Mouse (Mus musculus): ENCODE measurements around the gene Fam229a.
"Not testable (repeated sequence)": the region's sequence is repeated elsewhere in the genome, so short reads cannot be mapped to it uniquely, and the experiment has no call there.

Gene Fam229a

DNA sequence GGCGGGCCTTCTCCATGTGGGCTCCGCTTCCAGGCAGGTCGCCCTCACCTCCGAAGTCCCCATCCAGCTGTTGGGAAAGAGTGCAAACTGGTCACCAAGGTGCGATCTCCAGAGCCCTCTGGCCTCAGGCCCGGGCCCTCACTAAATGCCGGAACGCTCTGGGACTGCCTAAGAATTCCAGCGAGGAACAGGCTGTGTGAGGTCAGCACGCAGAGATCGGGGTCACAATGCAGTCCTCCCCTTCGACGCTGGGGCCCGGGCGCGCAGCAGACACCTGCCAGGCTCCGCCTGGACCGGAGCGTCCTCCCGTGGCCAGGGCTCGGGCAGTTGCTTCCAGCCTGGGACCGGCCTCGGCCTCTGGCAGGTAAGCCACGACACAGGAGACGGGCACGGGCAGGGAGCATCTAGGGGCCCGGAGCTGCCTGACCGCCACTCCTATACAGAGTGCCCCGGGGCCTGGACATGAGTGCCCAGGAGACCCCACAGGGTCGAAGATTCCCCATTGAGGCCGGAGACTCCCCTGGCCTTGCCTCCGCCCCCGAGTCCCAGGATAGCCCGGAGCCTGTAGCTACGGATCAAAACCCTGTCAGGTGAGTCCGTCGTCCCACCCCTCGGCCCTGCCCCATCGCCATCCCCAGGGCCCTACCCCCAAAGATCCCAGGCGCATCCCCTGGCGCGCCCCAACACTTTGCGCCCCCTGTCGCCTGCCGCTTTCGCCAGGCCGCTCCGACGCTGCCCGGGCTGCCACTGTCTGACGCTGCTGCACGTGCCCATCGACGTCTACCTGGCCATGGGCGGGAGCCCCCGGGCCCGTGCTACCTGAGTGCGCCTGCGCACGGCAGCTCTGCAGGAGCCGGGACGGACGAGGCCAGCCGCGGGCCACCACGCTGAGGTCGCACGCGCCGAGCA lies at the start of gene Fam229a, which contains the start of gene Tssk3:
Gene Fam229a, plus strand, starts transcription at position 219 of the 909 bp plus-strand sequence.
Gene Tssk3, minus strand, starts transcription at position 51 of the 909 bp plus-strand sequence.
- DNase-seq: peak; percentile 73

GRCm38 (mm10) chr4:129447360-129447759 lies 43.6 kb upstream of the Fam229a start:
- no peak for DNase-seq

DNA sequence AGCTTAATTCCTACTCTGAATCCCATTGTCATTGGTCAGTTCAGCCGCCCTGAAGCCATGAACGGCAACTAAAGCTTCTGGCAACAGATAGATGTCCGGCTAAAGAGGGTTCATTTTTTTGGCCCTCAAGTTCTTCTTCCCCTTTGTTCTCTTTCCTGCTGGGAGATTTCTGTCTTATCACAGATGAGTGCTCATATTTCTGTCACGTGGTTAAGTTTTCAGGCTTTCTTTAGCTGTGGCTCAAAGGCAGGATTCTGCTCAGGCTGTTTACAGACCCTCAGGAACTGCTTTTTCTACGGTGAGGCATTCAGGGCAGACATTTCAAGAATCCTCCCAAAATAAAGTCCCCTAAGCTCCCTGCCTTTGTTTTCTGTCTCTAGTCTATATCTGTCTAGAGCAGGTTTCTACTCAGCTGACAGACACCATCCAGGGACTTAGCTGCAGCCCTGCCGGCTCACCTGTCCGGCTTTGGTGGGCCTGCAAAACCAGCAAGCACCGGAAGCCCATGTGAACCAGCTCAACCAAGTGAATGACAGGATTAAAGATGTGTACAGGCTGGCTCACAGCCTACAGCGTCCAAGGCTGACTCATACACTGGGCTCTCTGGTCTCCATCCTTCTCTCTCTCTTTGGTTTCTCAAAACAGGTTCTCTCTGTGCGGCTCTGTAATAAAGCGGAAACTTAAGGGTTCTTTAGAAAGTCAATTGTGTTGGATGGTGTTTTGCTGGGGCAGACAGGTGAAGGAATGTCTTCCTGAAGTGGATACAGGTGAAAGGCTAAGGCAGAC lies 43.0 kb upstream of the Fam229a start:
- no peak for DNase-seq

DNA sequence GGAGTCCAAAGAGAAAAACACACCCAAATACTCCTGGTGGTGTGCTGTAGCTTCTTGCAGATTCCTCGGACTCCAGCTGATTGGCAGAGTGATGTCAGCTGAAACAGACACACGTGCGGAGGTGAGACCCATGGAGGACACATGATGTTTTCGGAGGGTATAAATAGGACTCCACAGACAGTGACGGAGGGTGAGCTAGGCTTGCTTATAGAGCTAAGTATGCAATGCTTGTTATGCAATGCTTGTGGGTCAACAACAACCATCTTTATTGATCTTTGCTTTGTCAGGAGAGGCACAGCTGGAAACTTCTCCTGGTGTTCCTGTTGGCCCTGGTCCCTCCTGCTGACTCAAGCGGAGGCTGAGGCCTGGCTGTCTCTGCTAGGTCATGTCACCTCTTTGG lies 42.3 kb upstream of the Fam229a start:
- no peak for DNase-seq

- DNase-seq: no peak
Measured at GRCm38 (mm10) chr4:129450851-129451250, 40.1 kb upstream of the Fam229a start.

DNA sequence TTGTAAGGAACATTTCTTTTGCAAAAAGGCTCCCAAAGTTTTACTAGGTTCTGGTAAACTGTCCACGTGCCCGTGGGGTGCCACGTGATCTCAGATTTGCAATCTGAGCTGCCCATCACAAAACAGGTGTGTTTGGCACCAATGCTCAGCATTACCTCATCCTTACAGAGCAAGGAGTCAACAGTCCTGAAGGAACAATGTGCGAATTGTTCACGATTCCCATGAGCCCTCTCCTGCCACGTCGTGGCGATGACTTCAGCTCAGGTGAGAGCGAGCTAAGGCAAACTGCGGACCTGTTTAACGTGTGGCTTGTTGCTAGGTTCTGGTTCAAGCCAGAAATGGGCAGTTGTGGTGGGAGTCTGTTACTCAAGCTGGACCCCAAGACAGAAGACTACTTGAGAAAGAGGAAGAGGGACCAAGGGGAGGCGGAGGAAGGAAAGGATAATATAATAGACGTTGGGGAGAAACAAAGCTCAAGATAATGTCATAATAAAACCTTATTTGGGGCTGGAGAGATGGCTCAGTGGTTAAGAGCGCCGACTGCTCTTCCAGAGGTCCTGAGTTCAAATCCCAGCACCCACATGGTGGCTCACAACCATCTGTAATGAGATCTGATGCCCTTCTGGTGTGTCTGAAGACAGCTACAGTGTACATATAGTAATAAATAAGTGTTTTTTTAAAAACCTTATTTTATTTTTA lies 39.4 kb upstream of the Fam229a start:
- no peak for DNase-seq

DNA sequence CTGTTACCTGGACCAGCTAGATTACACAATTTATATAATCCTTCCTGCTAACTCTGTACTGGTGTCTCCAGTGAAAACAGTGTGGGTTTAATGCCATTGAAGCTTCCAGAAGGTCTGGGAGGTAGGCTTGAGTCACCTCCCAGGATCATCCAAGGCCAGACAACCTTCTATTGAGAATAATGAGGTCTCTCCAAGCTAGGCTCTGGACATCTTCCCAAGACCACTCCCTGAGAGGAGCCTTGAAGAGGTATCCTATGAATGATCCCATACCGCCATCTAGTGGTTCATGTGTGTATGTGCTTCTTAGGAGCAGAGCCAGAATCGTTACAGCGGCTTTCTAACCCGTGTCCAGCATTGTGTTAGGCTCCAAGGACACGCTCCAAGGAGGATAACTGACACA lies 35.7 kb upstream of the Fam229a start:
- peak; percentile 80 for DNase-seq

GRCm38 (mm10) chr4:129456126-129456525 lies 34.9 kb upstream of the Fam229a start:
- no peak for DNase-seq

- DNase-seq: not testable (repeated sequence)
Measured at GRCm38 (mm10) chr4:129457311-129457710, 33.7 kb upstream of the Fam229a start.

DNA sequence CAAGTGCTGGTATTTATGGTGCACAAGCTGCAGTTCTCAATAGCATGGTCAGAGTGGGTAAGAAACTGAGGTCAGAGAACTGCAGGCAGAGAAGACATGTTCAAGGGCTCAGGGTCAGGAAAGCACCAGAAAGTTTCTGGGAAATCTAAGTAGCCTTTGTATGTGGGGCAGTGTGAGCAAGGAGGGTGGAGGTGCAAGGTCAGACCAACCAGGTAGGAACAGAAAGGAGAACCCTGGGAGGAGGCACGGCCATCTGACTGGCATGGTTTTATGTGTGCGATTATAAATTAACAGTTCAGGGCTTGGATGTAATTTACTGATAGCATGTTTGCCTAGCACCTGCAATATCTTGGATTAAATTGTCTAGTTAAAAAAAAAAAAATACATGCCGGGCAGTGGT lies 31.3 kb upstream of the Fam229a start:
- DNase-seq: no peak

- no peak for DNase-seq
Measured at GRCm38 (mm10) chr4:129460827-129461182, 30.2 kb upstream of the Fam229a start.

DNA sequence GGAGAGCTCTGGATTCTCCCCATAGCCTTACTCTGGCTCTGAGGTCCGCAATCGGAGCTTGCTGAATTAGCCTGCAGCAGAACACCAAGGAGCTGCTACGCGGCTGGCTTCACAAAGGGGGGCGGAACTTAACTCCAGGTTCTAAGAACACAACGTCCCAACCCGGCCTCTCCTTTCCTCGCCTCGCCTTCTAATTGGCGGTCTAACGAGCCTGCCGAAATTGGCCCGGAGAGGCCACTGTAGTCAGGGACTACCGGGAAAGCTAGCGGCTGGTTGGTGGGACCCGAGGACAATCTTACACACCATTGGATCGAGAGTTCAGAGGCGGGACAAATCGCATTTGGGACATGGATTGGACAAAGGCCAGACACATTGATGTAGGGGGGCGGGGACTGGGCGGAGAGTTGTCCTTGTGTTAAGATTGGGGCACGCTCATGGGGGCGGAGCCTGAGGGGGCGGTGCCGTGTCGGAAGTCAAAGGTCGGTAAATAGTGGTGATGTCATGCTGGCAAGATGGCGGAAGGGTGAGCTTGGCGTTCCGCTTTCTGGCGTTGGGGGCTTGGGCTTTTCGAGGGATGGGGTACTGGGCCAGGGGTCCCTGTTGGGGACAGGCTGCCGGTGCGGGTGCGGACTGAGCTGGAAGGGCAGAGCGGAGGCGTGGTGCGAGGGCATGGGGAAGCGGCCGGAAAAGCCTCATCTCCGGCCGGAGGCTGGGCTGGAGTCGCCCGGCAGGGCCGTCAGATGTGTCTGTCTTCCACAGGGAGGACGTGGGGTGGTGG lies 29.6 kb upstream of the Fam229a start, which contains the start of gene Bsdc1:
Gene Bsdc1, plus strand, starts transcription at position 399 of the 778 bp plus-strand sequence.
- DNase-seq: peak; percentile 100

GRCm38 (mm10) chr4:129462118-129462517 lies 28.9 kb upstream of the Fam229a start:
- peak; percentile 48 for DNase-seq

DNA sequence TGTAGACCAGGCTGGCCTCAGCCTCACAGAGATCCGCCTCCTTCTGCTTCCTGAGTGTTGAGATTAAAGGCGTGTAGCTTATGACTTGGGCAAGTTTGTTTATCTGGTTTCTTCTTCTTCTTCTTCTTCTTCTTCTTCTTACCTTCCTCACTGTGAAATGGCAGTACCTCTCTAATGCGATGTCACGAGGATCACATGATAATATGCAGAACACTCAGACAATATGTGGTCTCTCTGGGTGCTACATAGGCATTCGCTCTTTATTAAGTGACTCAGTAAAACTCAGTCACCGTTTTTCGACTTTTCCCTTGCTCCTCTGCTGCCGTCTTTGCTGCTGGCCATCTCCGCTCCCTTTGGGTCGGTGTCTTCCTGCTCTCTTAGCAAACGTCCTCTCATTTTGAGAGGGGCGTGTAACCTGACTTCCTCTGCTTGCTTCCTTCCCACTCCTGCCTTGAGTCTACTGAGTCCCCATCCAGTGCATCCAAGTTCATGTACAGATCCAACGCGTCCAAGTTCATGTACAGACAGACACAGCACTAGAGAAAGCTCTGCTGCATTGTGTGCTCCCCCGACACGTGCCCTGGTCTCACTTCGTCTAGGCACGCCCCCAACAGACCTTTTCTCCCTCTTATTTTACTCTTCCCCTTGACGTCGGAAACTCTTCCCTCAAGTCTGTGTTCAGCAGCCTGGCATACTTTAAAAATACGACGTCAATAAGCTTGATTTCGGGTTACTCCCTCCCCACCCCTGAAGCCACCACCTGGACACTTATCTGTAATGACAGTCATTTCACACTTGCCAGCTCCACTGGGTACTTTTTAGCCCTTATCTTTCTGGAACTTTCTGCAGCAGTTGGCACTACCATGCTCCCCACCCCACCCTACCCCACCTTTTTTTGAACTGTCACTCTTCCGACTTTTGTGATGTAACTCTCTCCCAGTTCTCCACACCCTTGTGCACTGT lies 27.6 kb upstream of the Fam229a start:
- no peak for DNase-seq

- DNase-seq: no peak
Measured at GRCm38 (mm10) chr4:129464286-129464815, 26.6 kb upstream of the Fam229a start.

- DNase-seq: no peak
Measured at GRCm38 (mm10) chr4:129476047-129476446, 14.9 kb upstream of the Fam229a start.

GRCm38 (mm10) chr4:129479863-129480262 lies 11.1 kb upstream of the Fam229a start:
- no peak for DNase-seq

DNA sequence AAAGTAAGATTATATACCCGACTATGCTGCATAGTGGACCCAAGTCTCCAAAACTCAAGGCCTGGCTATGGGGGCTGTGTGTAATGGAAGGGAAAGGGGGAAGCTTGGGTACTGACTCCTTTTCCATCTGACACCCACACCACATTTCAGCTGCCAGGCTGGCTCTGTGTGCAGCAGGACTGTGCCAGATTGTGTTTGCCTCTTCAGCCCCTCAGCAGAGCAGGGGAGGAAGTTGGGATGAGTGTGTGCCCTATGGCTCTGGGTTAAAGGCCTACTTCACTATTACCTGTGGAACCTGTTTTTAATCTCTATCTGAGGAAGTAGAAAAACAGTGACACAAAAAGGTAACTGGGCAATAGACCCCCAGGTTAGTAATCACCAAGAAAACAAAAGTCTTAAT lies 9.9 kb upstream of the Fam229a start:
- no peak for DNase-seq

- DNase-seq: no peak
Measured at GRCm38 (mm10) chr4:129494681-129495080, 3.7 kb downstream of the Fam229a start.

DNA sequence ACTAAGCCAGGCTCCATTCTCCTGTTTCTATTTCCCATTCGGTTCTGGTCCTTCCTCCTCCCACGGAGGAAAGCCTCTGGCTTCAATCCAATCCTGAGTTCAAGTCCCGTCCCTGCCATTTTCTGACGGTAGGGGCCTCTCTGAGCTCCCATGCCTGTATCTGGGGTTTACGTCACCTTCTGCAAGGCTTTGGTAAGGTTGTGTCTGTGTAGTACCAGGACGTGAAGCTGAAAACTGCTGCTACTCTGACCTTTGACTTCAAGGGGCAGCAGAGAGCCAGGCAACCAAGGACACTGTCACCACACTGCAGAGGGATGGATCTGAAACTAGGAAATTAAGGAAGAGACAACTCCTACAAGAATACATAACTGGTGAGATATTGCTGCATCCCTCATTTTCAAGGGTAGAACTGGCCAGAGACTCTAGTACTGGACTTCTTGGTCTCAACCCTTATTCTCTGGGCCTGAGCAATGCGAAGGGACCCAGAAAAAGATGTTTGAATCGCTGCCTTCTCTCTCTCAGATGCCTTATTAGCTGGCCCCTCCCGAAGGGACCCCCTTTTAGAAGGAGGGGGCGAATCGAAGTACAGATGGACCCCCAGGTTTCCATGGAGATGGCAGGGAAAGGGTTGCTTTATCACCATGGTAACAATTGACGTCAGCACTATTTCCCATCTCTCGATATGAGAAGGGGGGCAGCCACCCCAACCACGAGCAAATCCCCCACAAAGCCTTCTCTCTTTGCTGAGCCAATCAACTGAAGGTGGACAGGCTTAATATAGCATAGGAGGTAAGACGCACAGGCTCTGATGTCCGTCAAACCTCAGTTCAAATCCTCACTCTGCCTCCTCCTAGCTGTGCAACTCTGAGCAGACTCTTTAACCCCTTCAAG lies 4.9 kb downstream of the Fam229a start:
- DNase-seq: no peak
